Comparison of ENCODE assay signal across 10 mouse cellular contexts in the genomic region with DNA sequence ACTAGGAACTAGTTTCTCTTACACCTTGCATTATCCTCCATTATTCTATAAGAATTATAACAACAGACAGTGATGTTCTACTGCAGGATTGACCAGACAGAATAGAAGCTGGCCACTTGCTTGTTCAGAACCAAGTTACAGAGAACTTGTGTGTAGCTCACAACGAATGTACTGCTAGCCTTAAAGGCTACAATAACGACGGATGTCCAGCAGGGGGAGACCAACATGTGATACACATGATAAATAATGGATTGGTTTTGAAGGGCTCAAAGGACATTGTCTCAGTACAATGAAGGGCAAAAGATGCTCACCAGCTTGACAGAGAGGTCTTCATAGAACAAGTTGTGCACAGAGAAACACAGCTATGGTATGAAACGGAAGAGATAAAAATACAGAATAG.
DNase-seq lines count a peak whose midpoint lies in the region.
"Had no signal": no experiment of that assay in that cellular context is flagged by ENCODE, and none has a peak within 500 bp of the region (broad histone marks: within the 10 kb centered on the region; RNA-seq: fewer than 3 reads in every experiment).

No protein-coding gene starts in this region.

- DNase-seq in adrenal gland, postnatal 14 days: peak; percentile 16
- no peak for DNase-seq in adrenal gland, adult 18-20 months (ENCODE audit: low spot score in 2 of 2)
- peak; percentile 9 for DNase-seq in kidney, postnatal 10 days
- DNase-seq in kidney, adult 18-20 months: no peak
- DNase-seq in 3T3-L1 (ENCODE audit: low read depth, low spot score): peak; percentile 41
- DNase-seq in R1 (ENCODE audit: low read depth, low spot score): peak; percentile 65
- DNase-seq in right cerebral cortex, adult 18-20 months: no peak
- DNase-seq in layer of hippocampus, postnatal 14 days (ENCODE audit: low spot score in 2 of 2): no peak
- DNase-seq: B cell, adult 2 months; cerebellum, adult 2 months had no signal

Comparison
In these comparisons a context has a peak if more than half of its experiments do, and no peak if none do; other contexts are left out.
1. DNase-seq: peak in adrenal gland, postnatal 14 days (single experiment), kidney, postnatal 10 days (single experiment), 3T3-L1 (single experiment) and R1 (single experiment); none in adrenal gland, adult 18-20 months (0 of 2), kidney, adult 18-20 months (single experiment), right cerebral cortex, adult 18-20 months (single experiment) and layer of hippocampus, postnatal 14 days (0 of 2).